Mouse (Mus musculus): Measurements from ENCODE around the gene Foxp4.

GRCm38 (mm10) chr17:47863437-47863836 is 61.0 kb downstream of the Foxp4 start:
- no peak for TF ChIP-seq POLR2A (IDR thresholded peaks at IDR 0.05; ENCODE audit: control insufficient read depth, extremely low read depth, insufficient read depth, low read length, poor library complexity)
- no peak for TF ChIP-seq CTCF (IDR thresholded peaks at IDR 0.05; ENCODE audit: borderline replicate concordance, control insufficient read depth, extremely low read depth, insufficient read depth, low read length, poor library complexity)
